Mouse (Mus musculus): ENCODE measurements around the gene Plcb1.

Plcb1 gene

DNA sequence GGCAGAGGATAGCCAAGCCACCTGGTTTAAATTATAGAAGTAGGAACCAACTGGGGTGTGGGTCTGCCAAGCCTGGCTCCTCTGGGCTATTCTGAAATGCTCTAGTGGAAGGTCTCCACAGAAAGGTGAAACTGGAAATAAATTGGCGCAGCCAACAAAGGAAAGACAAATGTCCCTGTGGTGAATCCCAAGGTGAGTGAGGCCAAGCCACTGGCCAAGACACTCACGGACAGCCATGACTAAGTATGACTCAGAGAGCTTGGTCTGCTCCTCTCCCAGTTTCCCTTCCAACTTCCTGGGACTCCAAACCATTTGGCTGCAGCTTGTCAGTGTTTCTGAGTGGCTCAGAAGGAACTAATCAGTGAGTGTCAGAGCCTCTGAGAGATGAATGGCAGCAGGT, 126.7 kb downstream of the Plcb1 start:
- DNase-seq (ENCODE audit: low read depth, low spot score) = peak; percentile 4

DNA sequence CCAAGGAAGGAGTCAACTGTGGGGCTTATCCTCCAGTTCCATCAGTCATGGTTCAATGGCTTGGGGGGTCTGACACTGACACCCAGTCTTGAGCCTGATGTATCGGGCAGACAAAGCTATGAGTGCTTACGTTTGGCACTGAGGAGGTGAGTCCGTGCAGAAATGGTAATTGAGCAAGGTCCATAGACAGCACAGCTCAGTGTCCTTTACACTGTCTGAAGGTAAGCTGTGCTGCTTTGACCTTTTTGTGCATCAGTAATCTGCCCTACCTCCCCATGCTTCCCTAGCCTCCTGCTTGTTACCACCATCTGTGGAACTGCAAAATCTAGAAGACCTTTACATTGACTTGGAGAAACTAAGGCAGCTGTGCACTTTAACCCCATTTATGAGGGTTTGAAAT, 127.7 kb downstream of the Plcb1 start:
- DNase-seq (ENCODE audit: low read depth, low spot score) = no peak

DNA sequence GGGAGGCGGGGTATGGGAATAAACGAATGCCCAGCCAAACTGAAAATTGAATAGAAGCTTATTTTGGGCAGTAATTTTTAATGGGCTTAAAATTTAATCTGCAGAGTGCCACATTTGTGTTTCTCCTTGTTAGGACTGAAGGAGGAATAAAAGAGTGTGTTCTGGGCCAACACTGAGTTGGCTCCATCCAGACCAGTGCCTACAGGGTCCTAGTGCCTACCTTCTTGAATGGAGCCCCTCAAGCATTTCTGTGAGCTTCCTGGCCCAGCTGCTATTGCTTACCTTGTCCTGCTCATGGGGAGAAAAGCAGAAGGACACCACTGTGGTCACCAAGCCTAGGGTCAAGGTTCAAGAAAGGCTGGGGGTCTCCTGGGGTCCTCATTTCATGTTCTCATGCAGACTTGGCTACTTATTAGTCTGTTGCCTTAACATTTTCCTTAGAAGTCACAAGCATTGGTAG, 128.3 kb downstream of the Plcb1 start:
- no peak for DNase-seq (ENCODE audit: low read depth, low spot score)

DNA sequence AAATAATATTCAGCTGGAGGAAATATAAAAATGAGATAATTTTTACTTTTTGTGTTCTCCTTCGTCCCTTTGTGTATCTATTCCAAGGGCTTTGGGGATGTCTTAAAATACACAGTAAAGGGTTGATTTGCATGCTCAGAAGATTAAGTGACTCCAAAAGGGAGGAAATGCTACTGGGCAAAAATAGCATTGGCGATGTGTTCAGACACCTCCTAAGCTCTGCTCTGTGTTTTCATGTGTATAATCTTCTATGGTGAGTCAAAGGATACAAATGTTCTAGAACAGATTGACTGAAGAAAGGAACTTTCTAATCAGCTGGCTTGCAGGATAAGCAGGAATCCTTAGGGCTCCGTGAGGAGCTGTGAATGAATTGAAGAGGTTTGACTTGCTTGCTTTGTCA, 129.2 kb downstream of the Plcb1 start:
- DNase-seq (ENCODE audit: low read depth, low spot score) = no peak

DNA sequence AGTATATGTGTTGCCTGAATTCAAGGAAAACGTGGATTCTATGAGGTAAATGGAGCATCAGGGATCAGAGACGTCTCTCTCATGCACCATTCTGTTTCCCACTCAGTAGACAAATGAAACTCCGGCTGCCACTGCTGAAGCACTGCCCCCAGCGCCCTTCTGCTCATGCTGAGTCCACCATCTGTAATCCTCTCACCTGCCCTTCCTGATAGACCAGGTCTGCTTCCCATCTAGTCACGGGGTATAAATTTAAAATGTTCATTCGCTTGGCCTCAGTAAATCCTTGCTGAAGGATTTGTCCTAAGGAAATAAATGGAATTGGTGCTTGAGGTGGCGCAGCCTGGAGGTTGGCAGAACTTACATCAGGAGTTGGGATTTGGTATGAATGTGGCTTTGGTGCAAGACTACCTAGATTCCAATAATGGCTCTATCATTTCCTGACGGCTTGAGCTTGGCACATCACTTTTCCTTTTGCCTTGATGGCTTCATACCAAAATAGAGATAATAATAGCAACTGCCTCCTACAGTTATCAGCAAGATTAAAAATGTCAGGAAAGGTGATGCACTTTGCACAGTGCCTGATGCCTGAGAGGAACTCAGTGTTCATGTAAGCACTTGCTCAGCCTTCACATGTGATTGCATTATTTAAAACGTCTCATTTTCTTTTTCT, 134.9 kb downstream of the Plcb1 start:
- no peak for DNase-seq (ENCODE audit: low read depth, low spot score)

DNA sequence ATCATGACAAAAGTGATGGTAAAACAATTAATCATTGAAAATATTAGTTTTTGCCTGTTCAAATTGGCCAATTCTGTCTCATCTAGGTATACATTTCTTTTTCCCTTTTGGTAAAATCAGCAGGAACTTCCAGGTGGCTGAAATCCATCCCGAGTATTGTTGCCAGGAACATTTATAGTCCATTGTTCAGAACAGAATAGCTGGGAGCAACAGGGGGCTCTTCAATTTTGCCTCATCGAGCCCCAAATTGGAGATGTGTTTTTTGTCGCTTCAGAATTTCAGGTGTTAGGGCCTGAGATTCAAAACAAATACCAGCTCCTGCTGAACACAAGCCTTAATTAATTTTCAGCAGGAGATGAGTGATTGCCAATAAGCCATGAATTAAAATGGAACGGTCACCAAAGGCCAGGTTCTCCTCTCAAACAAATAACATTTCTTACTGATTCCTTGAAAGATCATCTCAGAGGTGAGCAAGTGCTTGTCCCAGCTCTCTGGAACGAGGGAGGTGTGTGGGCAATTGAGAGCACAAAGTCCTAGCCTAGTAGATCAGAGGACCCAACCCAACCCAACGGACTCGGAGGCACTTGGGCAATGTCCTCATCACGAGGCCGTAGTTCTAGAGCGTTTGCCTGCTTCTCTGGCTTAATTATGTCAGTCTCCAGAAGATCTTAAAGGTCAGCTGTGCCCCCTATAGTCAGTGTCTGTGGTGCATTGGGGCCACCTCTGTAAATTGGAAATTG, 136.9 kb downstream of the Plcb1 start:
- DNase-seq (ENCODE audit: low read depth, low spot score) = no peak

DNA sequence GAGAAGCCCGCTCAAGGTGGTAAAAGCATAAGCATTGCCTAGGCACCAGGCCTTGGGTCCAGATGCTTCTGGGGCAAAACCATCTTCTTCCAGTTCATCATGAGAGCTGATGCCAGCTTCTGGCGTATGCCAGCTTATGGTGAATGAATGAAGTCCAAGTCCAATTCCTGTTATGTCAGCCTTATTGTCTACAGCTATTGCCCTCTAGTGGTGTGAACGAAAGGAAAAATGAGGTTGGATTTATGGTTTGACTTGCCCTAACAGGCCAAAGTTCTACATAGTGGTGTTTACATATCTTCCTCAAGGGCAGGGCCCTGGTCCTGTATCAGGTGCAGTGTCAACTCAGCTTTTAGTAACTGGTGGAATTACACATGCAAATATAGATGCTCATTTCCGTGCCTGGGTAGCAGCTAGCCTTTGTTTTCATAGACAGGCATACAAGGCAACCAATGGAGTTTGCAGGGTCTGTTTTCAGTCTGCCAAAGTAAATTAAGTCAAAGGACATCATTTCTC, 138.3 kb downstream of the Plcb1 start:
- no peak for DNase-seq (ENCODE audit: low read depth, low spot score)

DNA sequence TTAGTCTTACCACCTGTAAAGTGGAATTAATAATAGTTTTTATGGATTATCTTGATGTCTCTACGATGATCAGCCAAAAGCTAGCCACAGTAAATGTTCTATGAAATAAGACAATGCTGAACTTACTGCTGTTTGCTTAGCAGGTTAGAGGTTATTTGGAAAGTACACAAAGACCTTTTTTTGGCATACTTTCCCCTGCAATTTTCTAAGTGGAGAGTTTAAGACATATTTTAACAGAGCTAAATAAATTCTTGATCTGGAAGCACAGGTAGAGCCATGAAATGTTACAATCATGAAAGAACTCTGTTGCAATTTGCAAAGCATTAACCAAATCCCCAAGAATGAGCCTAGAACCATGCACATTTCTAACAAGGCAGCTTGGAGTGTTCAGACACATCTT, 140.4 kb downstream of the Plcb1 start:
- DNase-seq (ENCODE audit: low read depth, low spot score) = no peak

DNA sequence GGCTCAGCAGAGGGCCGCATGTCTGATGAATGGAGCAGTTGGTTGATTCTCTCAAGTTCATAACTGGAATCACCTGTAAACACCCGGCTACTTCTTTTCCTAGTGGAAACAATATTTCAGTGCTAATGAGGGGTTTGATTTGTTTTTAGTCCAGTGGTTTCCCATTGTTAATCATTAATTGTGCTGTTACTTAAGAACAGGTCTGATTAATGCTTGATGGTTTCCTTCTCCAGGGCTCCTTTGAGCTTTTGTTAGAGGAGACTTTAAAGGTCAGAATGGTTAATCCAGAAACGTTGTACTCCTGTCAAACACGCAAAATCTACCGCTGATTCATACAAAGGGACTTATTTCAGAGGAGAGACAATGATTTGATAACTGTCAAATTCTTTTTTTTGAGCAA, 141.2 kb downstream of the Plcb1 start:
- no peak for DNase-seq (ENCODE audit: low read depth, low spot score)

DNA sequence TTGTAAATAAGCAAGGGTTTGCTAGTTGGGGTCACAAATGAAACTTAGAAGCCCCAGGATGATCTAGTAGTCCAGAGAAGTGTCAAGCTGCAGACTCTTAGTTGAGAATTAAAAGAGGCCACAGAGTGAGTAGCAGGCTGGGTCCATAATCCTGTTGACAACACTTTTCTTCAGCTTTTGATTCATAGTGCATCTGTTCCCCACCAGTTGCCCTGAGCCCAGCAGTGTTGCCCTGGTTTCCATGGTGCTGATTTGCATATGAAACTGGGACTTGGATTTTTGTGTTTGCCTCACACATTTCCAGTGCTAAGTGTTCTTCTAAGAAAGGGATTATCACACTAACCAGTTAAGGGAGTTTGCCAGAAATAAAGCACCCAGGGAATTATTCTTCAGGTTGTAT, 143.6 kb downstream of the Plcb1 start:
- no peak for DNase-seq (ENCODE audit: low read depth, low spot score)

DNA sequence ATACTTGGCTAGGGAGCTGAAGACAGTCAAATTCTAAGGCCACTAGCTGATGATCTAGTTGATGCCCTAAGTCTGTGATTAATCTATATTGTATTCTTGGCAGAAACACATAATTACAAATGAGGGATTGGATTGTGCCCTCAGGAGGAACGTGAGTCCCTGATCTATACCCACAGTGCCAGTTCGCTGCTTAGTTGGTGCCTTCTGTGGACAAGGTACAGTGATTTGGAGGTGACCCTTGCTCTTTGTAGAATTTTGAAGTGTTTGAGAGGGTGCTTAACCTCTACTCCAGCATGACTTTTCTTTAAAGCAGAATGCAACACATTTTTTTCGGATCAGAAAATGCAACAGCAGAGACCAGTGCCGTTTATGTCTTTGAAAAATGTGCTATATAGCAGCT, 145.1 kb downstream of the Plcb1 start:
- no peak for DNase-seq (ENCODE audit: low read depth, low spot score)

DNA sequence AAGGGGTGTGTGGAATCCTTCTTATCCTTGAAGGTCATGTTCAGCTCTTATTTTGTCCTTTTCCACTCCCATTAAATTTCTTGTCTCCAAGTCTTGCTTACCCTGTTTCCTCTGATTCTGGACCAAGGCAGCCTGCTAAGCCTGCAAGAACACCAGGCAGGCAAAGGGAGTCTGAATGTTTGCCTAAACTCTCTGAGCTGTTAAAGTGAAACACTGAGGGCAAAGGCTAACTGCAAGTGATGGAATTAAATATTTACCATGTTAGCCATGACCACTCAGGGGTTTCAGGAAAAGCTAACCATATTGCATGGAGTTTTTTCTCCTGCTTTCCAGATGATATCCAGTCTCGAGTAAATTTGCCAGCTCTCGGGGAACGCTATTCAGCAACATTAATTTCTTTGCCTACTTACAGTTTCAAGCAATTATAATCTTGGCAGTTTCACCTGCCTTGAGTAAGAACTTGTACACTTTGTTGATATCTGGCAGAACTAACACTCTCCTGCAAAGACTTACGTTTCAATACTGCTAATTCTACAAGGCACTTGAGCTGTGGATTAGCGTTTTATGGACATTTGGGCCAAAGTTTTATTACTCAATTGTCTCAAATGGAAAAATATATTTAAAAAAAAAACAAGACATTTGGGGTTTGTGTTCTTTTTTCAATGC, 146.0 kb downstream of the Plcb1 start:
- no peak for DNase-seq (ENCODE audit: low read depth, low spot score)

DNA sequence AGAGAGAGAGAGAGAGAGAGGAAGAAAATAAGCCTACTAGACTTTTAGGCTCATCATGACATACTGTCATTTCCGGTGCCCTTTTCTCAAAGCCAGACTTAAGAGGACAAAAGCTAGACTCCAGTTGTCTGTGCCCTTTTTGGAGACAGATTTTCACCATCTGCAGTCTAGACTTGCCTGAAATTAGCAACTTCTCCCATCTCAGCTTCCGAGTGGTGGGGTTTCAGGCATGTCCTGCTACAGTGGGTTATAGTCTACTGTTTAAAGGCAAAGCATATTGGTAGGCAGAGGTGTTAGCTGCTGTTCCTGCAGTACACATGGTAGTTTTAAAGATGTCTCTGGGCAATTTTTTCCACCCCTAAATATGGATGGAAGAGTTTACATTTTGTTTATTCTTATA, 149.6 kb downstream of the Plcb1 start:
- DNase-seq (ENCODE audit: low read depth, low spot score) = no peak

DNA sequence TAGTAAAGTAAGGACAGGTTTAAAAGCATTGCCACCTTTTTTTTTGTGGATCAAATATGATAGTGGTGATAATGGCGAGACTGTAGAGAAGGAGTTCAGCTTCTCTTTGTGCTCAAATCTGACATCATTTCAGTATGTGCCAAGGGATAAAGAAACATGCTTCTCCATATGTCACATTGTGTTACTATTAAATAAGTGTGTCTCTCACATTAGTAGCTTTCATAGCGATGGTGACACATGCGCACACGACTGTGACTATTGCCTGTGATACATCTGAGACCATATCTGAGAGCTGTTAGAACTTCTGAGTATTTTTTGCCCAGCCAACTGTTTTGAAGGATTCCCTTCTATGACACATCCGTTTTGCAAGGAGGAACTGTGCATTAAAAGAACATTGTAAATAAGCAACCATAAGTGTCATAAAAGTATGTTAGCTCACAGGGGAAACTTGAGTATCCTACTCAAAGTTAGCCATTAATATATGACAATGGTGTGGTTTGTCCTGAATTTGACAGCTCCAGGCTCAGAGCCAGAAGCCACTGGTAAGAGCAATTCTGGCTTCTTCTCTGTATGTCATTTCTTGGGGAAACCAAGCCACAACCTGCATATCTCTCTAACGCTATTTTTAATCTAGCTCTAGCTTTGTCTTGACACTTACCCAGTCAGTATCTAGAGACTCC, 150.2 kb downstream of the Plcb1 start:
- DNase-seq (ENCODE audit: low read depth, low spot score) = no peak

DNA sequence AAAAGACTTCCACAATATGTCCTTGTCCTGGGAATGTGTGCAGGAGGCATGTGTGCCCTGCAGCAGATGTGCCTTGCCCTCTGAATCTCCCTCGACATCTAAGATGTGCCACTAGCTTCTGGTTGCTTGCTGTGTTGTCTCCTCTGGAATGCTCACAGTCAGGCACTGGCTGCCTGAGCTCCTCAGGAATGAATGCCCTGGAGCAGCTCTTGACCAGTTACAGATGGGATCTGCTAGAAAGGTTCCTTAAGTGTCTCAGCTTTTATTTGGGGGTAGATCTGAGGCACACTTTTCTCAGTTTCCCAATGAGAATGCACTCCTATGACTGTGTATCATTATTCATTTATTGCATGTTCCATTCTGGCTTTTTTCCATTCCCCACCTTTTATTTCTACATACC, 151.8 kb downstream of the Plcb1 start:
- no peak for DNase-seq (ENCODE audit: low read depth, low spot score)

DNA sequence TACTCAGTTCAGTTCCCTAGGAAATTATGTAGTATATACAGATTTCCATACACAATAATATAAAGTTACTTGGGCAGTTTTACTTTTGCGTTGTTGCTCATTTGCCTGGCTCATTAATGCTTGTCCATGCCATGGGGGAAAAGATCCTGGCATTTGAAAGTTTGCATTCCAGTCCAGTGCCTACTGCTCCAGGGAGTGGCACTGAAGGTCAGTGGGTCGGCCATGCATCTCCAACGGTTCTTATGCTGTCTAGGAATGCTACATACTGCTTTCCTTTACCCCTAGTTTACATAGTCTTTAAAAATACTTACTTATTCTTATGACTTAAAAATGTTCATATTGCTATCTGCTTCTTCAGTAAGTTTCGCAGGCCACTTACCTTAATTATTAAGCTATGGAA, 156.2 kb downstream of the Plcb1 start:
- no peak for DNase-seq (ENCODE audit: low read depth, low spot score)

DNA sequence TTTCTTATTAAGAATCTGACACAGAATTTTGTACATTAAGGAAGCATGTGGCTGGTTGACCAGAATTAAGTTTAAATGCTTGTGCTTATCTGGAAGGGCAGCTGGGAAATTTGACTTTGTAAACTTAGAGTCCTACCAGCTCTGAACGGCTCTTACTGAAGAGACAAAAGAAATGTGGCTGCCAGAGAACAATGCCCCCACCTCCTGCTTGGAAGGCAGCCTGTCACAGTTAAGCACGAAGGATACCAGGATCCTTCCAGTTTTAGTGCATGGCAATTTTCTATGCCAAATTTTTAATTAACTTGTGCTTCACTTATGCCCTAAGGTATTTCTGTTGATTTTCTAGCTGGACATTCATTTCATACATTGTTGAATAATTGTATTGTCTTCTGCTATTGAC, 157.1 kb downstream of the Plcb1 start:
- no peak for DNase-seq (ENCODE audit: low read depth, low spot score)

DNA sequence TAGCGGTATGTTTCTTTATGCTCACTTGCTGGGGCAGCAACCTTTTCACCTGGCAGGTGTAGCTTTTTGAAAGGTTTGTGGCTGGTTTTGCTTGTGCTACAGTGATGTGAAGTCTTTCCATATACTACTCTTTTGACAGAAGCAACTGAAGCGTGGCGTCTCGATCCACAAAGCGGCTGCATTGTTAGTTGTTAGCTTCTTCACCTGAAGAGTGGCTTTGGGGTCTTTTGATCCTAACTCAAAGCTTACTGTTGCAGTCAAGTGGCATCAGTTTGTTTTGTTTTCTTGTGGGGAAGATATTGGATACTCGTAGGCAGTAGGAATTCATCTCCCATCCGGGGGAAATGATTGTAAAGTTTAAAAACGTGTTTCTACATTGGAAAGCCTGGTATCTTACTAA, 160.5 kb downstream of the Plcb1 start:
- no peak for DNase-seq (ENCODE audit: low read depth, low spot score)

DNA sequence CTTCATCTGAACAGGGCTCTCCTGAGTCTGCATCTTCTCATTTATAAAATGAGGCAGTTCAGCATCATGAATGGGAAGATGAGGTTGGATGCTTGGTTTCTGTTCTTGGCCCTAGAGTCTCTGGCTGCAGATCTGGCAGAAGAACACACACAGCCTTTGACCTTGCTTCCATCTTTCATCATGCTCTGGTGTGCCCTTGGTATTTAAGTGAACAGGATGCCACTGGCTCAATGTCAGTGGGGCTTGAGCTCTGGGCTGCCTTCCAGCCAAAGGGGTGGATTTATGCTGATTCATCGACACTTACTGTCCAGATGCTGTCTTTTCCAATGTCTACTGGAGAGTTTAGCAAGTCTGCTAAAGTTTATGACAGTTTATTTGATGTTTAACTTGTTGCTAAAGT, 161.0 kb downstream of the Plcb1 start:
- peak; percentile 25 for DNase-seq (ENCODE audit: low read depth, low spot score)

DNA sequence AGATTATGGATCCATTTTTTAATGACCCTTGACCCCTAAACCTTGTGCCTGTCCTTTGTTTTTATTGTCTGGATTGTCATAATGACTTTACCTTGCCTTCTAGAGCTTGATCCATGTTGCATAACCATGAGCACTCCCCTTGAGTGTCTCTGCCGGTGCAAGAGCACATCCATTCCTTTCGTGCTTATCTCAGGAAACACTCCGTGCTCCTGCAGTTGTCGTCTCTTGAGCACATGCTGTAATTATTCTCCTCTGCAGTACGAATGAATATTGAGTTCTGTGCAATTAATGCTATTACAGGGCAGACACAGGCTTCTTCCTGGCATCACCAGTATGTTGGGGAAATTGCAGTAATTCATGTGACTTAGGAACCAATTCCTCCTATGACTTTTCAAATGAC, 166.2 kb downstream of the Plcb1 start:
- no peak for DNase-seq (ENCODE audit: low read depth, low spot score)

DNA sequence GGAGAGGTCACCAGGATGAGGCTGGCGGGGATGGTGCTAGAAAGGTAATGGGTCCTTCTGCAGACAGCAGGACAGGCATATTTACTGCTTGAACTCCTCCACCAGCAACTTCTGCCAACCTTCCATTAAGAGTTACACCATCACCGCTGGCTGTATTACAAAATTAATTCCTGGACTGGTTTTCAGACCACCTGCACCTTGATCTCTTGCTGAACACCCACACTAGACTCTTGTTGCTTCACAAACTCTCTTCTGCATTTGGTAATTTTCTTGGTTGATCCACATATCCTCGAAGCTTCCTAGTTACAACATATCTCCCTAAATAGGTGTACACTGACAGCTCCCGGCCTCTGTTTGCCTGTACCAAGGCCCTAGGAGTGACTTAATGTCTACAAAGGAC, 170.6 kb downstream of the Plcb1 start:
- no peak for DNase-seq (ENCODE audit: low read depth, low spot score)

DNA sequence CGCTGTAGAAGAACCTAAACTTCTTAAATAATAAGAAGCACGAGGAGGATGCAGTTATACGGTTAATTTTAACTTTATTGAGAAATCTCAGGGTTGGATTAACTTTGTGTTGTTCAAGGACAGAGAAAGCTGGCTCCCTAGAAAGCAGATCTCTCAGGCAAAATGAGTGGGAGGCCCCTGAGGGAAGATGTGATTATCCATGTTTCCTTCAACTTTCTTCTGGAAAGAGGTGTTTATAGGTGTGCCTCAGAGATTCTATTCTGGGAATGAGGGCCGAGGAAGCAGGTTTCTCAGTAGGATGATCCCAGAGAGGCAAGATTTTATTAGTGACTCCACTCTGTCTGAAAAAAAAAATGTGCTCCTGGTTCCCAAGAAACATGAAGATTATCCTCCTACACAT, 180.3 kb downstream of the Plcb1 start:
- DNase-seq (ENCODE audit: low read depth, low spot score) = no peak

All from skeletal muscle tissue, adult 2 months (tissue).